ENCODE assay signal across 9 mouse cellular contexts in the genomic region with DNA sequence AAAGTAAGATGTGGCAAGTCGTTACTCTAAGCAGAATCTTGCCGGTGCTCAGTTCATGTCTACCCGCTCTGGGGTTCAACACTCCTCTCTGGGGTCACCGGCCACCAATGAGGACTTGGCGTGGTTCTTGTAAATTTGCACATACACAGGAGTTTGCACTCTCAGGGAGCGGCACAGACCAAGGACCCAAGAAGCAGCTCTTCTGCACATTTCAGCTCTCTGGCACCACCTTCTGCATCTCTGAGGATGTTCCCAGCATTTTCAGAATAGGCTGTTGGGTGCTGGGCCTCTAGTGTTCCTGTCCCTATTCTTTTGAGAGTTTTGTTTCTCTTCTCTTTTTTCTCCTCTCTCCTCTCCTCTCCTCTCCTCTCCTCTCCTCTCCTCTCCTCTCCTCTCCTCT. TPM values are rescaled to one million over a fixed set of nuclear protein-coding genes. Genes with fewer than 3 reads are reported as not detected.
DNase-seq lines count a peak whose midpoint lies in the region; ATAC-seq and TF ChIP-seq lines count a peak whose summit lies in the region.
"Had no signal": no experiment of that assay in that cellular context is flagged by ENCODE, and none has a peak within 500 bp of the region (broad histone marks: within the 10 kb centered on the region; RNA-seq: fewer than 3 reads in every experiment).

No protein-coding gene starts in this region.

- no peak overlapping the region for H3K27ac ChIP-seq in hindbrain, embryonic 10.5 days
- no peak overlapping the region for H3K27ac ChIP-seq in hindbrain, embryonic 16.5 days (ENCODE audit: low read depth, low read length)
- H3K27ac ChIP-seq in embryonic fibroblast, embryonic 13.5 days (ENCODE audit: insufficient read depth, low read length) = no peak overlapping the region
- no peak overlapping the region for H3K27ac ChIP-seq in limb, embryonic 14.5 days (replicated peaks; ENCODE audit: low read depth, low read length)
- H3K27ac ChIP-seq: macrophage had no signal

- ATAC-seq in hindbrain, embryonic 16.5 days = no peak; the same call in 1 of the 2 replicates
- ATAC-seq in limb, embryonic 14.5 days (ENCODE audit: low FRiP score, low read depth) = no peak

- H3K9ac ChIP-seq in hindbrain, embryonic 16.5 days (ENCODE audit: low read depth, low read length) = no peak overlapping the region
- no peak overlapping the region for H3K9ac ChIP-seq in limb, embryonic 14.5 days (ENCODE audit: low read depth, low read length, severe bottlenecking)

- TF ChIP-seq POLR2A in embryonic fibroblast, embryonic 13.5 days (IDR thresholded peaks at IDR 0.05; ENCODE audit: low read depth, low read length) = no peak
- no peak for TF ChIP-seq POLR2A in limb, embryonic 14.5 days (IDR thresholded peaks at IDR 0.05; ENCODE audit: borderline replicate concordance, extremely low read depth, insufficient read depth, insufficient read length)

- no peaks in the 10 kb centered on the region for H3K36me3 ChIP-seq in hindbrain, embryonic 10.5 days
- no peaks in the 10 kb centered on the region for H3K36me3 ChIP-seq in hindbrain, embryonic 16.5 days (ENCODE audit: control insufficient read depth, insufficient read depth, low read length)
- H3K36me3 ChIP-seq in limb, embryonic 14.5 days (ENCODE audit: control insufficient read depth, insufficient read depth, low read length) = no peaks in the 10 kb centered on the region

- peaks cover 11% of the 10 kb centered on the region; the same call in 1 of the 2 replicates for H3K4me1 ChIP-seq in hindbrain, embryonic 10.5 days (replicated peaks)
- no peaks in the 10 kb centered on the region for H3K4me1 ChIP-seq in hindbrain, embryonic 16.5 days (ENCODE audit: control insufficient read depth, insufficient read depth, low read depth, low read length)
- H3K4me1 ChIP-seq in embryonic fibroblast, embryonic 13.5 days (ENCODE audit: control insufficient read depth, insufficient read depth, low read length) = no peaks in the 10 kb centered on the region
- no peaks in the 10 kb centered on the region for H3K4me1 ChIP-seq in limb, embryonic 14.5 days (ENCODE audit: control insufficient read depth, insufficient read depth, low read length)

- peaks cover 2% of the 10 kb centered on the region; the same call in 1 of the 2 replicates for H3K27me3 ChIP-seq in hindbrain, embryonic 10.5 days (ENCODE audit: insufficient read depth, poor library complexity, severe bottlenecking)
- H3K27me3 ChIP-seq in hindbrain, embryonic 16.5 days (replicated peaks; ENCODE audit: control insufficient read depth, insufficient read depth, low read length) = peaks cover 1% of the 10 kb centered on the region
- no peaks in the 10 kb centered on the region for H3K27me3 ChIP-seq in limb, embryonic 14.5 days (ENCODE audit: control insufficient read depth, insufficient read depth, low read length)

- WGBS in hindbrain, embryonic 10.5 days = 29% methylated on average over 6 of the region's 6 CpGs
- 25% methylated on average over 6 of the region's 6 CpGs for WGBS in hindbrain, embryonic 16.5 days
- 24% methylated on average over 6 of the region's 6 CpGs for whole genome bisulfite sequencing in limb, embryonic 14.5 days

- TF ChIP-seq CTCF in embryonic fibroblast, embryonic 13.5 days (IDR thresholded peaks at IDR 0.05; ENCODE audit: borderline replicate concordance, insufficient read depth, low read length) = peak; percentile 44; the same call in 1 of the 2 replicates

- peak; percentile 25 for DNase-seq in hindbrain, embryonic 10.5 days (ENCODE audit: low spot score)
- peak; percentile 37 for DNase-seq in T-cell, adult 2 months (ENCODE audit: low spot score)
- DNase-seq in kidney, adult 9 months = peak; percentile 67
- peak; percentile 66 for DNase-seq in limb, embryonic 14.5 days (ENCODE audit: low spot score)
- peak; percentile 54 for DNase-seq in right cerebral cortex, postnatal 14 days
- DNase-seq in spleen, postnatal 14 days (ENCODE audit: low spot score in 2 of 2) = no peak

- no peak overlapping the region for H3K4me2 ChIP-seq in hindbrain, embryonic 16.5 days (ENCODE audit: low read length)
- no peak overlapping the region for H3K4me2 ChIP-seq in limb, embryonic 14.5 days (replicated peaks; ENCODE audit: low read depth, low read length, severe bottlenecking)

- H3K4me3 ChIP-seq in hindbrain, embryonic 10.5 days = no peak overlapping the region
- H3K4me3 ChIP-seq in hindbrain, embryonic 16.5 days (ENCODE audit: low read length) = no peak overlapping the region
- H3K4me3 ChIP-seq in embryonic fibroblast, embryonic 13.5 days (ENCODE audit: insufficient read depth, low read length) = no peak overlapping the region
- no peak overlapping the region for H3K4me3 ChIP-seq in limb, embryonic 14.5 days (replicated peaks; ENCODE audit: low read length)

- no peaks in the 10 kb centered on the region for H3K9me3 ChIP-seq in hindbrain, embryonic 10.5 days
- no peaks in the 10 kb centered on the region for H3K9me3 ChIP-seq in hindbrain, embryonic 16.5 days (ENCODE audit: control insufficient read depth, low read length)
- no peaks in the 10 kb centered on the region for H3K9me3 ChIP-seq in limb, embryonic 14.5 days (ENCODE audit: control insufficient read depth, low read length)

RNA-seq across cellular contexts. Expression of gene B4galnt3, which starts 6.8 kb away (rescaled TPM):
- 0.18 and 0.26 TPM in 2 replicates for polyA plus RNA-seq in hindbrain, embryonic 10.5 days (2016; fragmentation: Nextera tagmentation; extraction: Ambion mirVana)
- 0.20 and 0.24 TPM in 2 replicates for polyA plus RNA-seq in hindbrain, embryonic 16.5 days (2015; fragmentation: Nextera tagmentation; extraction: Ambion mirVana)
- polyA plus RNA-seq in embryonic fibroblast, embryonic 13.5 days (2011; ENCODE audit: insufficient read length, low read depth, missing spikeins) = not detected in 2 replicates
- 3.7 and 4.3 TPM in 2 replicates for polyA plus RNA-seq in limb, embryonic 14.5 days (2012; rRNA removed)
- 0.37 and 0.65 TPM in 2 replicates for polyA plus RNA-seq in limb, embryonic 14.5 days (2014; fragmentation: Nextera tagmentation; extraction: Ambion mirVana)
- polyA plus RNA-seq: macrophage had no signal

RNA-seq across cellular contexts. Expression of gene D330020A13Rik, which starts 7.0 kb away (rescaled TPM):
- not detected in 2 replicates for polyA plus RNA-seq in hindbrain, embryonic 10.5 days (2016; fragmentation: Nextera tagmentation; extraction: Ambion mirVana)
- polyA plus RNA-seq in hindbrain, embryonic 16.5 days (2015; fragmentation: Nextera tagmentation; extraction: Ambion mirVana) = 0.14 TPM in 1 of 2 replicates, not detected in the other
- polyA plus RNA-seq in embryonic fibroblast, embryonic 13.5 days (2011; ENCODE audit: insufficient read length, low read depth, missing spikeins) = not detected in 2 replicates
- 0.55 and 0.90 TPM in 2 replicates for polyA plus RNA-seq in limb, embryonic 14.5 days (2012; rRNA removed)
- polyA plus RNA-seq in limb, embryonic 14.5 days (2014; fragmentation: Nextera tagmentation; extraction: Ambion mirVana) = 0.34 and 0.47 TPM in 2 replicates
- polyA plus RNA-seq: macrophage had no signal

Comparison
In these comparisons a context has a peak if more than half of its experiments do, and no peak if none do; other contexts are left out.
1. DNase-seq: peak in hindbrain, embryonic 10.5 days (single experiment), T-cell, adult 2 months (single experiment), kidney, adult 9 months (single experiment), limb, embryonic 14.5 days (single experiment) and right cerebral cortex, postnatal 14 days (single experiment); none in spleen, postnatal 14 days (0 of 2).